ENCODE assay signal across 27 mouse cellular contexts in the genomic region with DNA sequence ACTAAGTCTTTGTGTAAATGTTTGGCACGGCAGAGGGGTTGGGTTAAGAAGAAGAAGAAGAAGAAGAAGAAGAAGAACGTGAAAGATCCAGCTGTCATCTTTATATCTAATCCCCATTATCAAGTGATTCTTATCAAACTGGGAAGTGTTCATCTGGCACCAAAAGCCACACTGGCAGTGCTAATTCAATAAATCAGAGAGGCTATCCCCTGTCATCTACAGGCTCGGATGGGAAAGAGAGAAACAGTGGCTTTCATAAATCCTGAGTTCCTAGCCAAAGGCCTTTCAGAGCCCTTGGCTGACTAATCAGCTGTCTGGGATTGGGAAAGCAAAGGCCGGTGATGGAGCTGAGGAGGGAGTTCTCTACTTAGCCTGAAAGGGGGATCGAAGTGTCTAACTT.
DNase-seq lines count a peak whose midpoint lies in the region; TF ChIP-seq lines count a peak whose summit lies in the region.
"Had no signal": no experiment of that assay in that cellular context is flagged by ENCODE, and none has a peak within 500 bp of the region (broad histone marks: within the 10 kb centered on the region; RNA-seq: fewer than 3 reads in every experiment).

No protein-coding gene starts in this region.

- WGBS in heart, embryonic 10.5 days, result 74% methylated on average over 5 of the region's 5 CpGs

- no peak overlapping the region for H3K27ac ChIP-seq in heart, embryonic 10.5 days
- H3K27ac ChIP-seq in layer of hippocampus, adult 2 months, result peak overlapping the region; percentile 29; the same call in 1 of the 2 replicates
- H3K27ac ChIP-seq: forebrain, embryonic 10.5 days; forebrain, embryonic 15.5 days; liver, embryonic 12.5 days; stomach, postnatal 0 days had no signal

- no peaks in the 10 kb centered on the region for H3K9me3 ChIP-seq in heart, embryonic 10.5 days
- H3K9me3 ChIP-seq: forebrain, embryonic 10.5 days; forebrain, embryonic 15.5 days; G1E; liver, embryonic 12.5 days had no signal

- no peak overlapping the region for H3K4me3 ChIP-seq in heart, embryonic 10.5 days
- H3K4me3 ChIP-seq in layer of hippocampus, adult 2 months, result no peak overlapping the region
- H3K4me3 ChIP-seq: forebrain, embryonic 10.5 days; forebrain, embryonic 15.5 days; heart, adult 2 months; liver, embryonic 12.5 days had no signal

- TF ChIP-seq CTCF in layer of hippocampus, adult 2 months (conservative IDR thresholded peaks at IDR 0.05), result no peak

- H3K27me3 ChIP-seq in heart, embryonic 10.5 days (ENCODE audit: insufficient read depth, poor library complexity, severe bottlenecking), result peaks cover 6% of the 10 kb centered on the region; the same call in 1 of the 2 replicates
- H3K27me3 ChIP-seq: forebrain, embryonic 15.5 days; liver, embryonic 12.5 days had no signal

- no peaks in the 10 kb centered on the region for H3K36me3 ChIP-seq in heart, embryonic 10.5 days
- H3K36me3 ChIP-seq: forebrain, embryonic 10.5 days; forebrain, embryonic 15.5 days; G1E; liver, embryonic 12.5 days had no signal

- peak; percentile 3 for DNase-seq in cerebellum, adult 9-10 months
- DNase-seq in cerebellum, adult 8-10 months, result no peak
- peak; percentile 35 for DNase-seq in heart, adult 8-10 months (ENCODE audit: low spot score)
- no peak for DNase-seq in heart, embryonic 10.5 days (ENCODE audit: low spot score)
- DNase-seq in layer of hippocampus, adult 2 months (ENCODE audit: low spot score in 2 of 2), result no peak
- no peak for DNase-seq in layer of hippocampus, adult 9-10 months (ENCODE audit: low spot score)
- no peak for DNase-seq in adrenal gland, postnatal 36 days
- no peak for DNase-seq in right cerebral cortex, postnatal 36 days (ENCODE audit: low spot score in 2 of 2)
- DNase-seq: adrenal gland, adult 2 months; cerebellum, adult 2 months; cerebellum, postnatal 36 days; gastrocnemius, postnatal 10 days; kidney, adult 11 months; kidney, postnatal 36 days; layer of hippocampus, postnatal 36 days; left cerebral cortex, postnatal 4 days; liver, postnatal 0 days; lung, postnatal 36 days; right cerebral cortex, postnatal 4 days; thymus, adult 18-20 months; thymus, postnatal 36 days had no signal

- H3K4me1 ChIP-seq in heart, embryonic 10.5 days, result no peaks in the 10 kb centered on the region
- H3K4me1 ChIP-seq: liver, embryonic 12.5 days had no signal

Comparison
In these comparisons a context has a peak if more than half of its experiments do, and no peak if none do; other contexts are left out.
1. DNase-seq: peak in cerebellum, adult 9-10 months (single experiment) and heart, adult 8-10 months (single experiment); none in cerebellum, adult 8-10 months (single experiment), heart, embryonic 10.5 days (single experiment), layer of hippocampus, adult 2 months (0 of 2), layer of hippocampus, adult 9-10 months (single experiment), adrenal gland, postnatal 36 days (0 of 2) and right cerebral cortex, postnatal 36 days (0 of 2).